Mouse (Mus musculus) bone marrow, adult 2 months (tissue): ENCODE measurements around the gene Cdh23. TPM values are rescaled to one million over a fixed set of nuclear protein-coding genes. Genes with fewer than 3 reads are reported as not detected.
"Not testable (repeated sequence)": the region's sequence is repeated elsewhere in the genome, so short reads cannot be mapped to it uniquely, and the experiment has no call there.

Experiments used
- H3K27ac ChIP-seq: fragments of 200-500 bp; 2 replicates; pipeline ENCODE4 v1.5.1; 2012; ENCODE audit warnings: low read depth, mild to moderate bottlenecking, control low read depth, inconsistent platforms, low read length; ENCODE audit not compliant: control insufficient read depth, poor library complexity, insufficient read depth
- H3K4me1 ChIP-seq: fragments of 200-500 bp; 2 replicates; pipeline ENCODE4 v1.6.1; 2011; ENCODE audit warnings: low read length; ENCODE audit not compliant: control insufficient read depth, insufficient read depth
- H3K4me3 ChIP-seq: fragments of 200-500 bp; replicated peaks from 2 replicates; pipeline ENCODE3; 2011; ENCODE audit warnings: mild to moderate bottlenecking, low read depth, low read length, control low read depth; ENCODE audit not compliant: control insufficient read depth
- CTCF ChIP-seq: fragments of 200-500 bp; IDR thresholded peaks from 2 replicates; pipeline ENCODE4 v1.5.1; 2011; ENCODE audit warnings: low read length, control low read depth; ENCODE audit not compliant: control insufficient read depth, insufficient read depth
- POLR2A ChIP-seq: fragments of 200-500 bp; IDR thresholded peaks from 2 replicates; pipeline ENCODE4 v1.6.1; 2011; ENCODE audit warnings: low read depth, mild to moderate bottlenecking, control low read depth, low read length, borderline replicate concordance; ENCODE audit not compliant: control insufficient read depth
- WGBS: fragments of 180-500 bp; shearing (Covaris S2); methylation state at CpG from one replicate; pipeline ENCODE4 v1.1.7; 2018; 5-methylcytosine and 5-hydroxymethylcytosine counted together
- polyA plus RNA-seq: library from polyadenylated mRNA; stranded (reverse); fragments of >200 nt; gene quantifications from 2 replicates; pipeline ENCODE4 v1.2.4, GENCODE M21; 2011; ENCODE audit warnings: low replicate concordance; ENCODE audit not compliant: missing spikeins, insufficient read depth, insufficient read length

Gene Cdh23
- polyA plus RNA-seq, 1 experiment = 1.8 TPM

DNA sequence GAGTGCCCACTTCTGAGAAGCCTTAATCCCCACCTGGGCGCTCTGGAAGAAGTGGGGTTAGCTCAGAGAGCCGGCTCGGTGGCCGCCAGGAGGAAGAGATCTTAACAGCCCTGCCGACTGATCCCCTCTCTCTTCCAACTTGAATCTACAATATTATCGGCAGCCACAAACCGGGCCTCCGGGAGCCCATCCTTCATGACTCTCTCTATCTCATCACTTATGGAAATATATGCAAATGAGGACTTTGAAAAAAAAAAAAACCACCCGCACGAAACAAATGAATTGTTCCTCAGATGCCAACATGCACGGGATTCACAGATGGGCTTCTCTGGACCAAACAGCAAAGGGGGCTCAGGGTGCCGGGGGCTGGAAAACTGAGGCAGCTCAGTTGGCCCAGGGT, 25.4 kb upstream of the Cdh23 start:
- WGBS = 84% methylated on average over 12 of the region's 12 CpGs
- TF ChIP-seq CTCF (no peak), POLR2A (no peak)
- H3K27ac ChIP-seq = no peak overlapping the region
- H3K4me1 ChIP-seq = no peaks in the 10 kb centered on the region
- no peak overlapping the region for H3K4me3 ChIP-seq

DNA sequence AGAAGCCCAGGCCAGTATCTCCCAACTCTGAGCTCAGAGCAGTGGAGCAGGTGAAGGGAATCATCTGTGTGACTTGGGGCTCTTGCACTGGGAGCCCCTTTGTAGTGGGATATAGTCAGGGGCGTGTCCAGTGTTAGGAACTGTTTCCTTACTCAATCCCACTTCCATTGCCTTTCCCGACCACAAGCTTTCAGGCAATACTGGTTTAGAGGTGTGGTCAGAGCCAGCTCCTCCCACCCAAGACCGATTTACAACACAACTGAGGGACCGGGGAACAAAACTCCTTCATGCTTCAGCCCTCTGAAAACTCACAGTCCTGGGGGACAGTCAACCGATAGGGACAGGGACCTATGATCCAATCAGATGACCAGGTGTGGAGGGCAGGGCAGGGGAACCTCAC, 24.2 kb upstream of the Cdh23 start:
- H3K4me1 ChIP-seq = no peaks in the 10 kb centered on the region
- TF ChIP-seq POLR2A (no peak), CTCF (no peak)
- 66% methylated on average over 5 of the region's 5 CpGs for WGBS
- no peak overlapping the region for H3K4me3 ChIP-seq
- no peak overlapping the region for H3K27ac ChIP-seq

DNA sequence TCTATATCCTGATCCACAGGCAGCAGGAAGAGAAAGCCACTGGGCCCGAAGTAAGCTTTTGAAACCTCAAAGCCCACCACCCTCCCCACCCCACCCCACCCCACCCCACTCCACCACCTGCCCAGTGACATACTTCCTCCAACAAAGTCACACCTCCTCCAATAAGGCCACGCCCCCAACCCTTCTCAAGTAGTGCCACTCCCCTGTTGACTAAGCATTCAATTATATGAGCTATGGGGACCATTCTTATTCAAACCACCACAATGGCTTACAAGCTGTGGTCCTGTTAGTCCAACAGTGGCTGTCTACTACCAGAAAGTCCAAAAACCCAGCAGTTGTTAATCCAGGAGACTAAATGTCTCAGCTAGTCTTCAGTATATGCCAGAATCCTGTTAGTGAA, 22.2 kb upstream of the Cdh23 start:
- Histone ChIP-seq H3K4me3 (no peak overlapping the region), H3K27ac (no peak overlapping the region), H3K4me1 (no peaks in the 10 kb centered on the region)
- no peak for TF ChIP-seq CTCF
- no peak for TF ChIP-seq POLR2A
- WGBS = 89% methylated on average over 2 of the region's 2 CpGs

DNA sequence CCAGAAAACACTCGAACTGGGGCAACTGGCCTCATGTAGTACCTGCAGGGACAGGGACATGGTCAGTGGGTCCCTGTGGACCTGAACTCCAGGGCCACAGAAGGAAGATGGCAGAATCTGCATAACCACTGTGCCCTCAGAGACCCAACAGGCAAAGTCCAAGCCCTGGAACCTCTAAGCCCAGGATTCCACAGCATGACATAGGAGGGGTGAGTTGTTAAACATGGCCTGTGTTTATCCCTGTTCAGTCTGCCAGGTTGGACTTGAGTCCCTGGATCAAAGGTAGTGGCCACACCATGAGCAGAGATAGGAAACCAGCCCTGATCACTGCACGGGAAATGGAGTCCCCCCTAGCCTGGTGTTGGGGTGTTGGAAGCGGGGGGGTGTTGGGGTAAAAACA, 20.2 kb upstream of the Cdh23 start:
- no peak overlapping the region for H3K27ac ChIP-seq
- TF ChIP-seq CTCF (no peak), POLR2A (no peak)
- 70% methylated on average over 3 of the region's 3 CpGs for WGBS
- no peaks in the 10 kb centered on the region; the same call in 1 of the 2 replicates for H3K4me1 ChIP-seq
- H3K4me3 ChIP-seq = no peak overlapping the region

DNA sequence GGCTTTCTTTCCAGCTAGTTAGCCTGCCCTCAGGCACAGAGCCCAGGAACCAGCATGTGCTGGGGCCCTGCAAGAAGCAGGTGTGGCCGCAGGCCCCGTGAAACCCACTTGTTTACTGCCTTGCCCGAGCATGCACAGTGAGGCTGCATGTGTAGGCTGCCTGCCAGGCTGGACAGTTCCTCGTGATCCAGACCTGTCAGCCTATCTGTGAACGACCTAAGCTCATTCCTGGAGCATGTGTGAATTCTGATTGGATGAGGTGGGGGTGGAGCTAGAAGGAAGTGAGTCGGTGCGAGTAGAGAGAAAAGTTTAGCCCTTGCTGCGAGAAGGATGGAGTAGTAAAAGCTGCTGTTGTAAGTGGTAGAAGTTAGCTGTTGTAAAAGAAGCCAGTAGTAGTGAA, 16.0 kb upstream of the Cdh23 start:
- not testable (repeated sequence) for H3K27ac ChIP-seq, H3K4me1 ChIP-seq, H3K4me3 ChIP-seq
- WGBS = 85% methylated on average over 8 of the region's 8 CpGs

DNA sequence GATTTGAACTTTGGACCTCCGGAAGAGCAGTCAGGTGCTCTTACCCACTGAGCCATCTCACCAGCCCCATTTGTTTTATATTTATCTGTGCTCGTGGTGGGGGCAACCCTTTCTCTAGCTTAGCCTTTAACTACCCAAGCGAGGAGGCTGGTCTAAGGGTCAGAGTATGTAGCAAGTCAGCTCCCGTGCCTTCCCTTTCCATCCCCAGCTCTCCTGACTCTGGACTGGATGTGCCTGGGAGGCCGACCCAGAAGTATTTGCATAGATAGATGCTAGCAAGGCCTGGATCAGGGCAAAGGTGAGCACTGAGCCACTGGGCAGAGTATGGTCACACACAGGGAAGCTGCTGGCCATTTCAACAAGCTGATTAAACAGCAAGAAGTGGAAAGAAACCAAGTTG, 12.5 kb upstream of the Cdh23 start:
- no peak for TF ChIP-seq POLR2A
- TF ChIP-seq CTCF = no peak
- WGBS = 77% methylated on average over 5 of the region's 5 CpGs
- H3K27ac ChIP-seq = no peak overlapping the region
- H3K4me3 ChIP-seq = no peak overlapping the region
- H3K4me1 ChIP-seq = peaks cover 1% of the 10 kb centered on the region

DNA sequence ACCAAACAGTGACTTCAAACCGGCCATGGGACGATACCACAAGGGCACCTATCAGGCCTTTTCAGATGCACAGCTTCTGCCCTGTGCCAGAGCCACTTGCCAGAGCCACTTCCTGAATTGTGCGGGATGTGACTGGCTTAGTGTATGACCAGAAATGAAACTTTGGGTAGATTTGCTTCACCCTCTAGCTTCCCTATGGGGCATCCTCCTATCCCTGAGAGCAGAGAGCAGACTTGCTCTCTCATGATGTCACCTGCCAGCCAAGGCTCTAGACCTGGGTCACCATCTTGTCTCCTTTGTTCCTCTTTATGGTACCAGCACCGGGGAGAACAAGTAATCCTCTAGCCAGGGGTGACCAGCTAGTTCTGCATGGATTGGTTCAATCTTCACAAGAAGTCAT, 10.0 kb upstream of the Cdh23 start:
- 10% methylated on average over 4 of the region's 4 CpGs for WGBS
- TF ChIP-seq CTCF (no peak), POLR2A (no peak)
- peak overlapping the region; percentile 43; the same call in 1 of the 2 replicates for H3K27ac ChIP-seq
- H3K4me1 ChIP-seq = peaks cover 1% of the 10 kb centered on the region; the same call in 1 of the 2 replicates
- no peak overlapping the region for H3K4me3 ChIP-seq

DNA sequence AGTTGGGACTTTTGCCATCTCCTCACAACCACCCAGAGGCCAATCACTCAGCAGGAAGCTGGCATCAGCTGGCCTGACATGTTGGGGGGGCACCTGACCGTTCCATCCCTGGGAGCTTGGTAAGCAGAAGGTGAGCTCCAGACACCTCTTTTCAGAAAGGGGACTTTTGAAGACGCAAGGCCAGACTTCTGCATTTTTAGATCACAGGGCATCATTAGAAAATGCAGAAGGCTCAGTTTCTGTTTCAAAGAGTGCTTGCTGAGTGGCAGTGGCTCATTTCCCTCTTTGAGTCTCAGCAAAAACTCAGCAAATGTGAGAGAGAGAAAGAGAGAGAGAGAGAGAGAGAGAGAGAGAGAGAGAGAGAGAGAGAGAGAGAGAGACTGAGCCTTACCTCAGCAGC, 8.8 kb upstream of the Cdh23 start:
- H3K27ac ChIP-seq = peak overlapping the region; percentile 33; the same call in 1 of the 2 replicates
- no peak overlapping the region for H3K4me3 ChIP-seq
- 9% methylated on average over 2 of the region's 2 CpGs for WGBS
- H3K4me1 ChIP-seq = peaks cover 1% of the 10 kb centered on the region; the same call in 1 of the 2 replicates
- TF ChIP-seq POLR2A (no peak), CTCF (no peak)

DNA sequence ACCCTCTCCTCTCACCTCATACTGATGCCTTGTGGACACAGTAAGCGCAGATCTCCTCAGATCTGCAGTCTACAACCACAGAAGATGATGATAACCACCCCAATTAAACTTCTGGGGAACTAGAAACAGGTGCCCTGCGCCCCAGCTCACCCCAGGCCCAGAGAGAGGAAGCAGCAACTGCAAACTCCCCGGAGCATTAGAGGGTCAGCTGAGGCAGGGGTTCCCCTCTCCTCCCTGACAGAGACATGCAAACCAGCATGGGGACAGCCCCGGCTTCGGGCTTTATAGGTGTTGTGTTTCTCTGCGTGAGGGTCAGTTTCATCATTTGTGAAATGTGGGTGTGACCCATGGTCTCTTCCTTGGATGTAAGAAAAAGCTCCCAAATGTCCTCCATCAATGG, 1.5 kb upstream of the Cdh23 start:
- H3K4me1 ChIP-seq = no peaks in the 10 kb centered on the region; the same call in 1 of the 2 replicates
- no peak overlapping the region for H3K27ac ChIP-seq
- H3K4me3 ChIP-seq = no peak overlapping the region
- TF ChIP-seq CTCF = no peak
- TF ChIP-seq POLR2A = no peak
- 56% methylated on average over 6 of the region's 6 CpGs for WGBS
